Mouse (Mus musculus) adrenal gland, postnatal 4 days (tissue): ENCODE measurements around the gene Wnt3a. TPM values are rescaled to one million over a fixed set of nuclear protein-coding genes. Genes with fewer than 3 reads are reported as not detected.

Source experiments
- DNase-seq, 2 experiments: peaks; one replicate each; pipeline ENCODE4 v3.0.0; 2021 to 2022; ENCODE audit warnings: low spot score in 2 of 2, mixed read lengths in 2 of 2
- long read RNA-seq, 2 experiments: library from polyadenylated mRNA; stranded (forward); transcript quantifications; one replicate each; pipeline ENCODE4 v2.0.0; 2021
- total RNA-seq, 2 experiments: library from RNA; stranded (reverse); gene quantifications; 2 replicates each; pipeline ENCODE4 v1.2.3; 2021

The Wnt3a gene
- total RNA-seq: not detected
- long read RNA-seq, experiment 1: 0 reads
- long read RNA-seq, experiment 2: 0 reads

- DNase-seq: no peak
These were observed at the start of gene Wnt3a for GRCm38 (mm10) chr11:59290702-59291303. Gene Wnt3a, minus strand, starts transcription at chr11:59290752.

- no peak for DNase-seq
These were observed 48.2 kb upstream of the Wnt3a start for GRCm38 (mm10) chr11:59338736-59339120.

- no peak for DNase-seq
These were observed 47.6 kb upstream of the Wnt3a start for GRCm38 (mm10) chr11:59337955-59338735.

GRCm38 (mm10) chr11:59336381-59336780 is 45.8 kb upstream of the Wnt3a start:
- DNase-seq: no peak

GRCm38 (mm10) chr11:59335942-59336341 is 45.4 kb upstream of the Wnt3a start:
- no peak for DNase-seq

- DNase-seq: no peak
These were observed 44.6 kb upstream of the Wnt3a start for GRCm38 (mm10) chr11:59335150-59335549.

GRCm38 (mm10) chr11:59332938-59333337 is 42.4 kb upstream of the Wnt3a start:
- DNase-seq: no peak

- no peak for DNase-seq
These were observed 40.8 kb upstream of the Wnt3a start for GRCm38 (mm10) chr11:59331167-59331869.

GRCm38 (mm10) chr11:59330560-59330959 is 40.0 kb upstream of the Wnt3a start:
- peak in 1 of 2 experiments; percentile 51 for DNase-seq

GRCm38 (mm10) chr11:59329616-59330015 is 39.1 kb upstream of the Wnt3a start:
- DNase-seq: no peak

GRCm38 (mm10) chr11:59327625-59328024 is 37.1 kb upstream of the Wnt3a start:
- no peak for DNase-seq

GRCm38 (mm10) chr11:59324777-59325176 is 34.2 kb upstream of the Wnt3a start:
- no peak for DNase-seq

GRCm38 (mm10) chr11:59322988-59323387 is 32.4 kb upstream of the Wnt3a start:
- DNase-seq: no peak

- DNase-seq: no peak
These were observed 26.0 kb upstream of the Wnt3a start for GRCm38 (mm10) chr11:59316517-59316916.

- no peak for DNase-seq
These were observed 23.4 kb upstream of the Wnt3a start for GRCm38 (mm10) chr11:59313944-59314343.

GRCm38 (mm10) chr11:59313029-59313811 is 22.7 kb upstream of the Wnt3a start:
- no peak for DNase-seq

- DNase-seq: no peak
These were observed 21.9 kb upstream of the Wnt3a start for GRCm38 (mm10) chr11:59312501-59312900.

GRCm38 (mm10) chr11:59312060-59312459 is 21.5 kb upstream of the Wnt3a start:
- no peak for DNase-seq

- no peak for DNase-seq
These were observed 19.4 kb upstream of the Wnt3a start for GRCm38 (mm10) chr11:59309976-59310375.

GRCm38 (mm10) chr11:59309106-59309805 is 18.7 kb upstream of the Wnt3a start:
- no peak for DNase-seq

GRCm38 (mm10) chr11:59308625-59309024 is 18.1 kb upstream of the Wnt3a start:
- no peak for DNase-seq
